Mouse (Mus musculus) spleen, embryonic (tissue): ENCODE data around the gene Hcn2.

ENCODE experiments used
- CTCF ChIA-PET: fragments of 350-600 bp; sonication (Branson Sonifier 250); formaldehyde crosslinking; loops from one replicate; lab custom pipeline; 2022; lab: Charles Lee

Gene Hcn2

GRCm38 (mm10) chr10:79686691-79687090 is 29.7 kb upstream of the Hcn2 start:
- CTCF ChIA-PET: interaction anchor here (0.6 kb wide), 1 partner anchor 116 kb away, joined by 6 read pairs; no protein-coding TSS in a partner anchor

DNA sequence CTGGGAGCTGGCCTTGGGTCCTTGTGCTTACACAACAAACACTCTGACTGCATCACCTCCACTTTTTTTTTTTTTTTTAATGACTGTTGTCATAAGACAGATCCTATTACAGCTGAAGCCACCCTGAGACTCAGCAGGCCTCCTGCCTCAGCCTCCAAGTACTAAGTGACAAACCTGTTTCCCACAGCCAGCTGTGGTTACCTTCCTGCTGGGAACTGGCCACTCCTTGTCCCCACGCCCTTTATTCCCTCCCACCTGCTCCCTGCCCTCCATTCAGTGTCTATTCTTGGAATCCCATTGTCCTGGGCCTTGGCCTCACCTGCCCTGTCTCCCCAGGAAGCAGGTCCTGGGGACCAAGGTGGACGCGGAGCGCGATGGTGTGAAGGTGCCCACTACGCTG is 28.9 kb upstream of the Hcn2 start:
- CTCF ChIA-PET: no interaction called here

DNA sequence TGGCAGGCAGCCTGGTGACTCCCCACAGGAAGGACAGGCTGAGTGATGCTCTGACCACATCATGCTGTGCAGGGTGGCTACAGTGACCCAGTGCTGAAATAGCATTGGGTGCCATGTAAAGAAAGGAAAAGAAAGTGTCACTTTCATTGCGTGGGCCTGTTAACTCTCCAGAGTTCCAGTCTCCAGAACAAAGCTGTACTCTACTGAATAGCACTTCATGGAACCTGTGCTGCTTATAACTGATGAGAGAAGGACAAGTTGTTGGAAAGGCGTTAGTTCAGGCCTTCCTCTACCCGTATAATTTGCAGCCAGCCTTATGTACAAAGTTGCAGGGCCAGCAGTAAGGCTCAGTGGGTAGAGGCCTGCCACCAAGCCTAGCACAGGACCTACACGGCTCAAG is 27.7 kb upstream of the Hcn2 start, which contains the start of gene Gzmm:
Gene Gzmm (plus strand): TSS at position 301 of the 400 bp plus-strand sequence.
- CTCF ChIA-PET: no interaction called here

GRCm38 (mm10) chr10:79689178-79689577 is 27.3 kb upstream of the Hcn2 start:
- CTCF ChIA-PET: no interaction called here

- CTCF ChIA-PET: interaction anchor here (0.7 kb wide), 1 partner anchor 160 kb away, joined by 6 read pairs; no protein-coding TSS in a partner anchor
Observed at GRCm38 (mm10) chr10:79691986-79692548, 24.4 kb upstream of the Hcn2 start.

- CTCF ChIA-PET: no interaction called here
Observed at GRCm38 (mm10) chr10:79693580-79694378, 22.7 kb upstream of the Hcn2 start.

DNA sequence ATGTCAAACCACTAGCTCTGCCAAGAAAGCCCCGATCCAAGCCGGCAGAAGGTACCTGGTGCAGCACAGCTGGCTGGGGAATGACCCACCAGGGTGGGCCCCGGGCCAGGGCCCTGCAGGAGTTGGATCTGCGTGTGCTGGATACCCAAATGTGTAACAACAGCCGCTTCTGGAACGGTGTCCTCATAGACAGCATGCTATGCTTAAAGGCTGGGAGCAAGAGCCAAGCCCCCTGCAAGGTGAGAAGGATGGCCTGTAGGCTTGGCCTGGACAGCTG is 22.1 kb upstream of the Hcn2 start:
- CTCF ChIA-PET: no interaction called here

DNA sequence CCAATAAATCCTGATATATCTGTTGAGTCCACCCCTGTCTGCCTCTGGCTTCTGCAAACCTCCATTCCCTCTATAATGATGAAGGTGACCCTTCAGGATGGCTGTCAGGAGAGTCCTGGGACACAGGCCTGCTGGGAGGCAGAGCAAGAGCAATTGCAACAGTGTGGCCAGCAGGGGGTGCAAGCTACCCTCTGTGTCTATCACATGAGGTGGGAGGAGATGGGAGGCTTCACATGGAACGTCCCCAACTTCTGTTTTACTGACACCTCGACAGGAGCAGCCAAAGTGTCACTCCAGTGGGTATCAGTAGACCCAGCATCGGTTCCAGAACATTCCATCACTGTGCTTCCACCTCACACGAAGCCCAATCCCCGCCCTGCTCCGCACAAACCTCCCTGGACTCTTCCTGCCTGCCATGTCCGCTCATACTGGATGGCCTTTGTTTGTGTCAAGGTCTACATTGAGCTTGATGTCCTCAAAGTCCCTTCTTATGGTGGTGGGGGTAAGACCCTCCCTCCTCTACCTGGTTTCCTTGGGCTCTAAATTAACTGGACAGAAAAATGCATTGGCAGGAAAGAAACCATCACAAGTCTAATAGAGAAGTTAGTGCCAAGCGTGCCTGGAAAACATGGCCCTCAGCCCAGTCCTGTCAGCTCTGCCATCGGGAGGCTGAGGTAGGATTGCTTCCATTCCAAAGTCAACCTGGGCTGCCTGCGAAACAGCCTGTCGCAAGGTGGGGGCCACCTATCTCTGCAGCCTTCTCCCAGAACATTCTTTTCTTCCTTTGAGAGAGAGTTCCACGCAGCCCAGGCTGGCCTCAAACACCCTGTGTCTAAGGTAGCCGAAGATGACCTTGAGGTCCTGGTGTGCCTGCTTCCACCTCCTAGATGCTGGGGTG is 21.0 kb upstream of the Hcn2 start:
- CTCF ChIA-PET: no interaction called here

DNA sequence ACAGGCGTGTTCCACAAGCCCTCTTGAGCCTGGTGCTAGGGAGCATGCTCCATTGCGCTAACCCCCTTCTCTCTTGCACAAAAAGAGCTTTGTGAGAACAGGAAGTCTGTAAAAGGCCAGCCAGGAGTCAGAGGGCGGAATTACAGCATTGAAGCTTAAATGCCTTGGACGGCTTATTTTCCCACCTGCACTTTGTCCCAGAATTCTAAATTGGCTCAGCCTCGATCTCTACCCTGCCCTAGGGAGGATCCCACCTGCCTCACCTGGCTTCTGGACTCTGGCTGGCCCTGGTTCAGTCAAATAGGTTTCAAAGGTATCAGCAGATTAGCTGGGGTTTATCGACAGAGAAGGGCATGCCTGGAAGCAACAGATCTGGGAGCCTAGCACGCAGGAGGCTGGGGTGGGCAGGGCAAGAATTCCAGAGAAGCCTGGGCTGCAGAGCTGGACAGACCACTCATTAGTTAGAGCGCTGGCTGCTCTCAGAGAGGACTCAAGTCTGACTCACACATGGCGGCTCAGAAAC is 20.2 kb upstream of the Hcn2 start:
- CTCF ChIA-PET: no interaction called here

DNA sequence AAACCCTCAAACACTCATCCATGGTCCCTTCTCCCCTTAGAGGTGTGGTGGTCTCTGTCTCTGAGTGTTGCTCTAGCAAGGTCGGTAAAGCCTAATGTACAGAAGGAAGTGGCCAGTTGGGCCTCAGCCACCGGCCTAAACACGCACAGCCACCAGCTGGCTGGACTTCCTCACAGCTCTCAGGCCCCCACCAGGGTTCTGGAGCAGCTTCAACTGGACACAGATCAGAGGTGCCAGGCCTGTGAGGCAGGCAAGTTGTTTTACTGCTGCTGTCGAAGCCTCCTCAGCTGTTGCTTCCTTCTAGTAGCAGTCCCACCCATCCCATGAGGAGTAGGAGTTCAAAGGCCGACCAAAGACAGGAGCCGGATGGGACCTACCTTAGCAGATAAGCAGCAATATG is 18.5 kb upstream of the Hcn2 start:
- CTCF ChIA-PET: interaction anchor here (0.6 kb wide), 1 partner anchor 14 kb away, joined by 4 read pairs; no protein-coding TSS in a partner anchor

- CTCF ChIA-PET: no interaction called here
Observed at GRCm38 (mm10) chr10:79698459-79698858, 18.0 kb upstream of the Hcn2 start.

DNA sequence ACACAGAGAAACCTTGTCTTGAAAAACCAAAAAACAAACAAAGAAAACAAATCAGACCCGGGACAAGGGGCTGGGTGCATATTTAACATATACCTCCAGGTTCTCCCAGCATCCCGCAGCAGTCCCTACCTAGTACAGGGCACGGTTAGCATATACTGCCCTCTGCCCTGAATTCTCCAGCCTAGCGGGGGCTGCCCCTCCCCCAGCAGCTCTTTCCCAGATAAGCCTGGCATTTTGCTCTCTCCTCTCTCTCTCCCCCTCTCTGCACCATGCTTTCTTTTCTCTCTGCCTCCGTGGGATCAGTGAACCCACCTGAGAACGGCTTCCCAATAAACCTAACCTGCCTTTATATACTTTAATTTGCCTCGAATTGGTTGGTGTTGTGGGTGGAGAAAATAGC is 15.8 kb upstream of the Hcn2 start:
- CTCF ChIA-PET: no interaction called here

DNA sequence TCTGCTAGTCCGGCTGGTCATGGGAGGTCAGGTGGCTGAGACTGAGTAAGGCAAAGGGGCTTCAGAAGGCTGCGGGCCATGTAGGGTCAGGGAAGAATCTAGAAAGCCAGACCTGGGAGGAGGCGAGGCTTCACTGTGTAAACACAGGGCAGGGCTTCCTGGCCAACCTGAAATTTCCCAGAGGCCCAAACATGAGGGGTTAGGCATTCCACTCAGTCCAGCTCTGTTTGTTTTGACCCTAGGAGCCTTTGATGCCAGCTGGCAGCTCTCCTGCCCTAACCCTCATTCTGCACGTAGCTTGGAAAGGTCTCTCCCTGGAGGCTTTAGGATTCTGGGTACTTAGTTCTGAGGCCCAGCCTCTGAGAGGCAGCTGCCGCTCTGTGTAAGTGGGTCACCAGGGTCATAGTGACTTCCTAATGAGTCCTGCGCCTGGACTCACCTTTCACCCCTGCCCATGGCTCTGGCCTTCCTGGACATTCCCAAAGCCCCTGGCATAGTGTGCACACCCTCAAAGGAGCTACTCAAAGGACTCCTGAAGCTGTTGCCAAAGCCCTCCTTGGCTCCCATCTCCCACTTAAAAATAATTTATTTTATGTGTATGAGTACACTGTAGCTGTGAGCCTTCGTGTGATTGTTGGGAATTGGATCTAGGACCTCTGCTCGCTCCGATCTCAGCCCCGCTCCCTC is 14.8 kb upstream of the Hcn2 start:
- CTCF ChIA-PET: no interaction called here

DNA sequence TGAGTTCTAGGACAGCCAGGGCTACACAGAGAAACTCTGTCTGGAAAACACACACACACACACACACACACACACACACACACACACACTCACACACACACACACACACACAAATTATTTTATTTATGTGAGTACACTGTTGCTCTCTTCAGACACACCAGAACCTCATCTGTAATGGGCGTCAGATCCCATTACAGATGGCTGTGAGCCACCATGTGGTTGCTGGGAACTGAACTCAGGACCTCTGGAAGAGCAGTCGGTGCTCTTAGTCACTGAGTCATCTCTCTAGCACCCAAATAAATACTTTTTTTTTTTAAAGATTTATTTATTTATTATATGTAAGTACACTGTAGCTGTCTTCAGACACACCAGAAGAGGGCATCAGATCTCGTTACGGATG is 13.5 kb upstream of the Hcn2 start:
- CTCF ChIA-PET: interaction anchor here (0.7 kb wide), 2 partner anchors 119 to 1570 kb away, joined by 3 to 6 read pairs; no protein-coding TSS in a partner anchor

DNA sequence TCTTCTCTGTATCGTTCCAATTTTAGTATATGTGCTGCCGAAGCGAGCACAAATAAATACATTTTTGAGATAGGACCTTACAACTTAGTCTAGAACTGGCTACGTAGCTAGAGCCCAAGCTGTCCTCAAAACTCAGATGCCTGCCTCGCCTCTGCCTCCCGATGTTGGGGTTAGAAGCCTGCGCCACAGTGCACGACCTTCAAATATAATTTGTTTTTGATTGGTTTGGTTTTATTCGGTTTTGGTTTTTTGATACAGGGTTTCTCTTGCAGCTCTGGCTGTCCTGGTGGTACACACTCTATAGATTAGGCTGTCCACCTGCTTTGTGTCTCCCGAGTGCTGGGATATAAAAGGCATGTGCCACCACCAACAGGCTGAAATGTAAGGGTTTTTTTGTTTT is 12.9 kb upstream of the Hcn2 start:
- CTCF ChIA-PET: interaction anchor here (0.7 kb wide), 2 partner anchors 120 to 1570 kb away, joined by 3 to 6 read pairs; no protein-coding TSS in a partner anchor

GRCm38 (mm10) chr10:79704065-79704969 is 12.1 kb upstream of the Hcn2 start, which contains the start of gene Bsg:
Gene Bsg, plus strand, starts transcription at chr10:79704491.
- CTCF ChIA-PET: no interaction called here

GRCm38 (mm10) chr10:79704970-79705360 is 11.5 kb upstream of the Hcn2 start:
- CTCF ChIA-PET: interaction anchor here (1.1 kb wide), 1 partner anchor 9 kb away, joined by 3 read pairs; no protein-coding TSS in a partner anchor

GRCm38 (mm10) chr10:79705951-79706350 is 10.5 kb upstream of the Hcn2 start:
- CTCF ChIA-PET: interaction anchor here (1.1 kb wide), 1 partner anchor 8 kb away, joined by 3 read pairs; no protein-coding TSS in a partner anchor

DNA sequence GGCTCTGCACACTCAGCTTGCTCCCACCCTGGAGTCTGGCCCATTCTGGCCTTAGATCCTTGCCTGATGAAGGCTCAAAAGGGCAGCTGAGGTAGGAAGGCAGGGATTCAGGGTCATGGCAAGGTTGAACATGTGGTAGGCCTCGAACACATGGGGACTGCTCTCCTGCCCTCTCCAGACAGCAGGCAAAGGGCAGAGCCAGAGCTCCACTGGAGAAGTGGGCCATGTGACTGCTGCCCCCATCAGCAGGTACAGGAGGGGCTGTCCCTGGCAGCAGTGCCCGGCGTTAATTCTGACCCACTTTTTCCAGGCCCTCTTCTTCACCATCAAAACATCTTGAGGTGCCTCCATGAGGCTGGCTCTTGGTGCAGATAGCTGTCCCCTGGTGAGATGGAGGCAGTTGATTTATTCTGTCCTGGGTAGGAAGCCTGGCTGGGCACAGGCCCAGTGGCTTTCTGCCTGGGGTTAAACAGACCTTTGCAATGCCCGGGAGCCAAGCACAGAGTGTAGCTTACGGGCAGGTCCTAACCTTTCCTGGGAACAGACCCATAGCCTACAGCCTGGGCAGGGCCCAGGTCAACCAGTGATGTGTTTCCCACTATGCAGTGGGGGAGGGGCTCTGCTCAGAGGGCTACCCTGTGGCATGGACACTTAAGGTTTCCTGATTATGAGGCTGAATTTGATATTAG is 9.9 kb upstream of the Hcn2 start:
- CTCF ChIA-PET: no interaction called here
